Mouse (Mus musculus) olfactory bulb, adult 2 months (tissue): ENCODE measurements around the gene Cldnd2.

Source experiments
- CTCF ChIP-seq: fragments of 200-500 bp; IDR thresholded peaks from 2 replicates; pipeline ENCODE4 v1.5.1; 2012; ENCODE audit warnings: low read depth, mild to moderate bottlenecking, low read length, moderate library complexity; ENCODE audit not compliant: insufficient read depth
- POLR2A ChIP-seq: fragments of 200-500 bp; IDR thresholded peaks from 2 replicates; pipeline ENCODE4 v1.6.1; 2012; ENCODE audit warnings: mild to moderate bottlenecking, low read depth, low read length, moderate library complexity; ENCODE audit not compliant: insufficient read depth

- no peak for TF ChIP-seq CTCF
- TF ChIP-seq POLR2A = no peak
These were observed 5.9 kb upstream of the Cldnd2 start for GRCm38 (mm10) chr7:43434676-43435075.
